25 mouse cellular contexts compared by ENCODE assay signal in the genomic region with DNA sequence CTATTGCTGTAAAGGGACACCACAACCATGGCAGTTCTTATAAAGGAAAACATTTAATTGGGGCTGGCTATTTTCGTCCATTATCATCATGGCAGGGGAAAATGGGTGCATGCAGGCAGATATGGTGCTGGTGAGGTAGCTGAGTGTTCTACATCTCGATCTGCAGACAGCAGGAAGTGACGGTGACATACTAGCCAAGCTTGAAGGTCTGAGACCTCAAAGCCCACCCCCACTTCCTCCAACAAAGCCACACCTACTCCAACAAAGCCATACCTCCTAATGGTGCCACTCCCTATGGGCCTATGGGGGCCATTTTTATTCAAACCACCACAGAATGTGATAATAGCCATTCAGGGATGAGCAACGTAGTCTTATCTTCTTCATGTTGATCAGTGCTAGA. TPM values are rescaled to one million over a fixed set of nuclear protein-coding genes. Genes with fewer than 3 reads are reported as not detected.
A peak's percentile ranks its signal among the peaks of the same experiment; 100 is the strongest.
DNase-seq lines count a peak whose midpoint lies in the region; ATAC-seq lines count a peak whose summit lies in the region.
"Had no signal": no experiment of that assay in that cellular context is flagged by ENCODE, and none has a peak within 500 bp of the region (broad histone marks: within the 10 kb centered on the region; RNA-seq: fewer than 3 reads in every experiment).

No protein-coding gene starts in this region.

- no peak for ATAC-seq in erythroblast, adult 5-6 weeks (replicated peaks; ENCODE audit: low FRiP score, poor library complexity, severe bottlenecking)
- ATAC-seq: forebrain, embryonic 15.5 days; hindbrain, postnatal 0 days; lung, postnatal 0 days; Patski had no signal

- peaks cover 41% of the 10 kb centered on the region for H3K4me1 ChIP-seq in megakaryocyte, embryonic 14.5 days
- no peaks in the 10 kb centered on the region for H3K4me1 ChIP-seq in limb, embryonic 10.5 days
- H3K4me1 ChIP-seq: embryonic facial prominence, embryonic 13.5 days; forebrain, embryonic 15.5 days; heart, embryonic 10.5 days; hindbrain, embryonic 10.5 days; midbrain, embryonic 12.5 days had no signal

- H3K27ac ChIP-seq in limb, embryonic 10.5 days: no peak overlapping the region
- H3K27ac ChIP-seq: embryonic facial prominence, embryonic 13.5 days; forebrain, embryonic 15.5 days; heart, embryonic 10.5 days; hindbrain, embryonic 10.5 days; hindbrain, postnatal 0 days; macrophage; midbrain, embryonic 12.5 days had no signal

- peaks cover 4% of the 10 kb centered on the region for H3K27me3 ChIP-seq in megakaryocyte, embryonic 14.5 days (replicated peaks)
- H3K27me3 ChIP-seq in limb, embryonic 10.5 days (ENCODE audit: low read depth, poor library complexity, severe bottlenecking): peaks cover 88% of the 10 kb centered on the region
- H3K27me3 ChIP-seq: forebrain, embryonic 15.5 days had no signal

- H3K4me3 ChIP-seq in megakaryocyte, embryonic 14.5 days (replicated peaks): peak overlapping the region; percentile 56
- no peak overlapping the region for H3K4me3 ChIP-seq in limb, embryonic 10.5 days
- H3K4me3 ChIP-seq: embryonic facial prominence, embryonic 13.5 days; forebrain, embryonic 15.5 days; heart, embryonic 10.5 days; hindbrain, embryonic 10.5 days; midbrain, embryonic 12.5 days had no signal

- 90% methylated on average over 4 of the region's 4 CpGs for WGBS in limb, embryonic 10.5 days

- H3K36me3 ChIP-seq in megakaryocyte, embryonic 14.5 days (replicated peaks; ENCODE audit: low read length): no peaks in the 10 kb centered on the region
- H3K36me3 ChIP-seq in limb, embryonic 10.5 days: no peaks in the 10 kb centered on the region
- H3K36me3 ChIP-seq: embryonic facial prominence, embryonic 13.5 days; forebrain, embryonic 15.5 days; heart, embryonic 10.5 days; hindbrain, embryonic 10.5 days; midbrain, embryonic 12.5 days had no signal

- DNase-seq in thymus, postnatal 25 days: peak; percentile 33
- no peak for DNase-seq in thymus, postnatal 10 days (ENCODE audit: low spot score in 2 of 2)
- peak; percentile 71 for DNase-seq in T-cell, adult 2 months (ENCODE audit: low spot score)
- no peak for DNase-seq in cerebellum, postnatal 14 days
- DNase-seq in limb, embryonic 10.5 days (ENCODE audit: low spot score): no peak
- DNase-seq: adrenal gland, adult 8-10 months; cerebellum, adult 11-12 months; cerebellum, postnatal 25 days; embryo, embryonic 11 days; kidney, adult 8-10 months; kidney, postnatal 10 days; left cerebral cortex, postnatal 4 days; liver; right cerebral cortex, postnatal 14 days had no signal

- H3K9me3 ChIP-seq in megakaryocyte, embryonic 14.5 days: no peaks in the 10 kb centered on the region
- H3K9me3 ChIP-seq in limb, embryonic 10.5 days (replicated peaks): no peaks in the 10 kb centered on the region
- H3K9me3 ChIP-seq: embryonic facial prominence, embryonic 13.5 days; forebrain, embryonic 15.5 days; heart, embryonic 10.5 days; hindbrain, embryonic 10.5 days; midbrain, embryonic 12.5 days had no signal

RNA-seq across cellular contexts. Expression of gene Sh3kbp1, which starts 59.8 kb away (rescaled TPM):
- polyA plus RNA-seq in megakaryocyte, embryonic 14.5 days (2012; ENCODE audit: insufficient read depth, low replicate concordance): 1.5 and 1.9 TPM in 2 replicates
- 24.8 and 32.6 TPM in 2 replicates for total RNA-seq in erythroblast, adult 5-6 weeks (2015; ENCODE audit: low replicate concordance)
- 27.6 and 37.1 TPM in 2 replicates for total RNA-seq in erythroblast, adult 5-6 weeks (2017; ENCODE audit: low replicate concordance)
- 19.1 and 22.0 TPM in 2 replicates for polyA plus RNA-seq in limb, embryonic 10.5 days (2016; fragmentation: Nextera tagmentation; extraction: Ambion mirVana)

Comparison
In these comparisons a context has a peak if more than half of its experiments do, and no peak if none do; other contexts are left out.
1. DNase-seq: peak in thymus, postnatal 25 days (single experiment) and T-cell, adult 2 months (single experiment); none in thymus, postnatal 10 days (0 of 2), cerebellum, postnatal 14 days (0 of 2) and limb, embryonic 10.5 days (single experiment).